Mouse (Mus musculus) spleen, embryonic (tissue): Measurements from ENCODE around the gene Slpi.

Experiments used
- CTCF ChIA-PET: fragments of 350-600 bp; sonication (Branson Sonifier 250); formaldehyde crosslinking; loops from one replicate; lab custom pipeline; 2022; lab: Charles Lee

Gene Slpi

GRCm38 (mm10) chr2:164422675-164423393 is 33.9 kb upstream of the Slpi start:
- CTCF ChIA-PET = interaction anchor here (1.2 kb wide), 1 partner anchor 33 kb away, joined by 4 read pairs; no protein-coding TSS in a partner anchor

GRCm38 (mm10) chr2:164421979-164422378 is 33.1 kb upstream of the Slpi start:
- CTCF ChIA-PET = interaction anchor here (1.1 kb wide), 1 partner anchor 75 kb away, joined by 3 read pairs; the partner anchor contains the start of gene Pigt

GRCm38 (mm10) chr2:164421306-164421705 is 32.4 kb upstream of the Slpi start:
- CTCF ChIA-PET = interaction anchor here (1.1 kb wide), 1 partner anchor 76 kb away, joined by 3 read pairs; the partner anchor contains the start of gene Pigt

GRCm38 (mm10) chr2:164419489-164419888 is 30.6 kb upstream of the Slpi start:
- CTCF ChIA-PET = interaction anchor here (0.9 kb wide), 1 partner anchor 112 kb away, joined by 4 read pairs; no protein-coding TSS in a partner anchor

- CTCF ChIA-PET = interaction anchor here (0.6 to 1.2 kb wide), 4 partner anchors 10 to 113 kb away, joined by 3 to 20 read pairs (median 4); no protein-coding TSS in a partner anchor
These were observed 29.5 kb upstream of the Slpi start for GRCm38 (mm10) chr2:164418308-164418875.

- CTCF ChIA-PET = interaction anchor here (0.7 to 1.6 kb wide), 7 partner anchors 41 to 124 kb away, joined by 3 to 8 read pairs (median 4); partner anchors contain the start of gene Gm20458
These were observed 28.3 kb upstream of the Slpi start for GRCm38 (mm10) chr2:164417198-164417597.

GRCm38 (mm10) chr2:164414581-164414980 is 25.7 kb upstream of the Slpi start:
- CTCF ChIA-PET = interaction anchor here (1.2 kb wide), 1 partner anchor 11 kb away, joined by 3 read pairs; no protein-coding TSS in a partner anchor

GRCm38 (mm10) chr2:164414167-164414566 is 25.3 kb upstream of the Slpi start:
- CTCF ChIA-PET = interaction anchor here (1.2 kb wide), 1 partner anchor 10 kb away, joined by 3 read pairs; no protein-coding TSS in a partner anchor

- CTCF ChIA-PET = interaction anchor here (0.7 to 1.2 kb wide), 3 partner anchors 18 to 42 kb away, joined by 3 read pairs; no protein-coding TSS in a partner anchor
These were observed 18.8 kb upstream of the Slpi start for GRCm38 (mm10) chr2:164407708-164408107.

GRCm38 (mm10) chr2:164405519-164405918 is 16.6 kb upstream of the Slpi start:
- CTCF ChIA-PET = interaction anchor here (1.0 to 1.2 kb wide), 2 partner anchors 16 to 116 kb away, joined by 3 to 5 read pairs; partner anchors contain the start of gene Slpi

GRCm38 (mm10) chr2:164405060-164405459 is 16.2 kb upstream of the Slpi start, which contains the start of gene Matn4:
Gene Matn4 (minus strand): TSS chr2:164405160.
- CTCF ChIA-PET = interaction anchor here (1.0 kb wide), 1 partner anchor 116 kb away, joined by 3 read pairs; no protein-coding TSS in a partner anchor

- CTCF ChIA-PET = interaction anchor here (0.6 to 1.4 kb wide), 8 partner anchors 9 to 476 kb away, joined by 3 to 14 read pairs (median 6); no protein-coding TSS in a partner anchor
These were observed 15.4 kb upstream of the Slpi start for GRCm38 (mm10) chr2:164404082-164404990.

- CTCF ChIA-PET = interaction anchor here (0.6 to 1.4 kb wide), 8 partner anchors 10 to 477 kb away, joined by 3 to 14 read pairs (median 6); no protein-coding TSS in a partner anchor
These were observed 14.6 kb upstream of the Slpi start for GRCm38 (mm10) chr2:164403396-164404081.

GRCm38 (mm10) chr2:164402906-164403305 is 14.0 kb upstream of the Slpi start, which contains the start of gene Rbpjl:
Gene Rbpjl (plus strand): TSS chr2:164403141.
- CTCF ChIA-PET = interaction anchor here (1.1 to 1.4 kb wide), 3 partner anchors 13 to 128 kb away, joined by 3 to 6 read pairs (median 3); no protein-coding TSS in a partner anchor

- CTCF ChIA-PET = no interaction called here
These were observed 8.0 kb upstream of the Slpi start for GRCm38 (mm10) chr2:164396911-164397310.

- CTCF ChIA-PET = no interaction called here
These were observed 7.2 kb upstream of the Slpi start for GRCm38 (mm10) chr2:164396076-164396475.

GRCm38 (mm10) chr2:164393126-164393525 is 4.2 kb upstream of the Slpi start:
- CTCF ChIA-PET = no interaction called here

GRCm38 (mm10) chr2:164389499-164389898 is 604 bp upstream of the Slpi start:
- CTCF ChIA-PET = interaction anchor here (0.6 to 1.6 kb wide), 11 partner anchors 12 to 146 kb away, joined by 3 to 6 read pairs (median 4); partner anchors contain the start of gene Rbpjl

GRCm38 (mm10) chr2:164386953-164387352 is 1.9 kb downstream of the Slpi start:
- CTCF ChIA-PET = interaction anchor here (0.6 kb wide), 1 partner anchor 640 kb away, joined by 5 read pairs; no protein-coding TSS in a partner anchor
